Mouse (Mus musculus) G1E-ER4 (cell line): Measurements from ENCODE around the gene Fam222b. TPM values are rescaled to one million over a fixed set of nuclear protein-coding genes. Genes with fewer than 3 reads are reported as not detected.

ENCODE experiments used
- GATA1 ChIP-seq: IDR thresholded peaks from one replicate; pipeline ENCODE4 v1.8.0; 2012; ENCODE audit warnings: low read length, inconsistent platforms
- polyA plus RNA-seq: library from polyadenylated mRNA; stranded (reverse); fragments of >175 nt; gene quantifications from 2 replicates; pipeline ENCODE4 v1.2.3, GENCODE M21; 2012

The Fam222b gene
- polyA plus RNA-seq, 1 experiment = 24.7 TPM

DNA sequence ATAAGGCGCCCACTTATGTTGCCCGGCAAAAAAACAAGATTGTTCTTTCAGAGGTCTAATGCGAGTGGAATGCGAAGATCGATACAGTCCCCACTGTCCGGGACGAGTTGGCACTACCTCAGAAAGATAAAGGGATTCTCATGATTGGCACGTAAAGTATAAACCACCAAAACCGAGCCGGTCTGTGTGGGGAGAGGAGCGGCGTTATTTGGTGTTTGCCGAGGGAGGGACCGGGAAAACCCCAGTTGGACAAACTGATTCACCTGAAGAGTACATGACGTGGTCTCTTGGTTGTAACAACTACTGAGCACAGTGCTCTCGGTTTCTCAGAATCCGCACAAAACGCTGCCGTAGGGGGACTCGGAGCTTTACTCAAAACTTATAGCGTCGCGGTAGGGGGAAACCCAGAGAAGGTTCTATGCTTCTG, 82.5 kb downstream of the Fam222b start:
- no peak for TF ChIP-seq GATA1

- no peak for TF ChIP-seq GATA1
These were observed 83.0 kb downstream of the Fam222b start for GRCm38 (mm10) chr11:78177437-78177836.

DNA sequence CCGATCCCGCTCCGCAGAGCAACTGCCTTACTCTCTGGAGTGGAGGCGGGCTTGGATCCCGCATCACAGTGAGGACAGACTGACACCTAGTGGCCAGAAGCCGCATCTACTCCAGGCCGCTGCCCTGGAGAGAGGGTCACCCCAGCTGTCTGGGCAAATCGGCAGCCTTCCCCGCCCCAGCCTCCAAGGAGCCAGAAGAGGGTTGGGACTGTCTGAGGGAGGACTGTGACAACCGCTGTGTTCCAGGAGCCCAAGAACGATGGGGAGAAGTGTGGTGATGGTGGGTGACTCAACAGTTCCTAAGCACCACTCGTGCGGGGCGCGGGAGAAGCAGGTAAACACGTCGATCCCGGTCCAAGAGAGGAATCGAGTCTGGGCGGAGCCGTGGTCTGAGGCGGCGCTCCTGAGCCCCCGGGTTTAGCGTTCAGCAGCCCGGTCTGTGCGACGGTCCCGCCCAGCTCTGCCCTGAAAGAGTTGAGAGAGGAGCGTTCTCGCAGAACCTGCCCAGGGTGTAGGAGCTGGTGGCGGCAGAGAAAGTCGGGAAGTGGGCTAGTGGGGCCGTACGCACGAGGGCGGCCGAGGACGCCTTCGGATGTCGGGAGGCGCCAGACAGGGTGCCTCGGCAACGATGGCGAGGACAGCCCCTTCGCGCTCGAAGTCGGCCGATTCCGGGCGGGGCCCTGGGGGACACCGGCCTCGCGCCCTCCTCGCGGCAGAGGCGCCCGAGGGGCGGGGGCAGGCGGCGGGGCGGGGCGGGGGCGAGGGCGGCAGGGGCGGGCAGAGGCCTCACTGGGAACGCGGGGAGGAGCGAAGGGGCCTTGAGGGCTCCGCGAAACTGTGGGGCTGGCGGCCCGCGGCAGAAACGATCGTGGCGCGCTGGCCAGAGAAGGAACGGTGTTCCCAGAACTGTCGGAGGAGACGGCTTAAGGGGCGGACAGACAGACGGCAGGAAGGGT, 83.7 kb downstream of the Fam222b start:
- TF ChIP-seq GATA1 = no peak

GRCm38 (mm10) chr11:78178859-78179437, 84.5 kb downstream of the Fam222b start:
- no peak for TF ChIP-seq GATA1

- TF ChIP-seq GATA1 = no peak
These were observed 85.1 kb downstream of the Fam222b start for GRCm38 (mm10) chr11:78179438-78179999.

DNA sequence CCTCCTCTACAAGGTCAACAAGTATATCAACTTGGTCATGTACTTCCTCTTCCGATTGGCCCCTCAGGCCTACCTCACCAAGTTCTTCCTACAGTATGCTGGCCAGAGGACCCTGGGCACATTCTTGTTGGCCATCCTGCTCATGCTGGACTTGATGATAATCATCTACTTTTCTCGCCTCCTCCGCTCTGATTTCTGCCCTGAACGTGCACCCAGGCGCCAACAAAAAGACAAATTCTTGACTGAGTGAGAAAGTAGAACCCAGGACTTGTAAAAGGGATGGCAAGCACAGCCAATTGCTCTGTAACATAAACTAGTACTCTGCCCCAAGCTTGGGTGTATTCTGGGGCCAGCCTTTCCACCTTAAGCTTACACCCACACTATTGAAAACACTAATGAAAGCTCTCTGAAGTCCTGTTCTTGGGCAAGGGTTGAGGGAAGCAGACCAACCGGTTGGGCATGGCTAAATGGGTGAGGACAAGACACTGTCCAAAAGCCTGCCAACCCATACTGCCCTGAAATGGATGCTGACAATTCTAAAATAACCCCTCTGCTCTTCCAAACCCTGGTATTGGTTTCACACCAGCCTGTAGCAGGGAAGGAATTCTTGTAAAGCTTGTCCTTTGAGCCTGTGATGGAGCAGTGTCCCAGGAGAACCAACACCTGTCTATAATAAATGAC, 85.8 kb downstream of the Fam222b start:
- no peak for TF ChIP-seq GATA1

- no peak for TF ChIP-seq GATA1
These were observed 87.4 kb downstream of the Fam222b start for GRCm38 (mm10) chr11:78181830-78182357.

DNA sequence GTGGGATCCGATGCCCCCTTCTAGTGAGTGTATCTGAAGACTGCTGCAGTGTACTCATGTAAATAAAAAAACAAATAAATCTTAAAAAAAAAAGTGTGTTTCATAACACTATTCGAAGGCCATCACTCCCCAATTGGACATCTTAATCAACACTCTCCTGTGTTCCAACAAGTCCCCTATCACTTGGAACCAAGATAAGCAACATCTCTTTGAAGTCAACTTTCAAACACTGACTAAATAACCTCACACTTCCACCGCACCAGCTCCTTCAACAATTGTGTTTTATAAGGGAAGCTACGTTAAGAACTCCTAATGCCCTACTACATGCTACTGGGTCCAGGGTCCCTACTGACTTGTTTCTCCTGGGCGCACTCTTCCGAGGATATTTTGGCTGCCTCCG, 88.0 kb downstream of the Fam222b start:
- TF ChIP-seq GATA1 = no peak

GRCm38 (mm10) chr11:78182961-78183844, 88.7 kb downstream of the Fam222b start, which contains the start of gene Rpl23a:
TSS of gene Rpl23a (minus strand) at chr11:78183584.
- TF ChIP-seq GATA1 = no peak

DNA sequence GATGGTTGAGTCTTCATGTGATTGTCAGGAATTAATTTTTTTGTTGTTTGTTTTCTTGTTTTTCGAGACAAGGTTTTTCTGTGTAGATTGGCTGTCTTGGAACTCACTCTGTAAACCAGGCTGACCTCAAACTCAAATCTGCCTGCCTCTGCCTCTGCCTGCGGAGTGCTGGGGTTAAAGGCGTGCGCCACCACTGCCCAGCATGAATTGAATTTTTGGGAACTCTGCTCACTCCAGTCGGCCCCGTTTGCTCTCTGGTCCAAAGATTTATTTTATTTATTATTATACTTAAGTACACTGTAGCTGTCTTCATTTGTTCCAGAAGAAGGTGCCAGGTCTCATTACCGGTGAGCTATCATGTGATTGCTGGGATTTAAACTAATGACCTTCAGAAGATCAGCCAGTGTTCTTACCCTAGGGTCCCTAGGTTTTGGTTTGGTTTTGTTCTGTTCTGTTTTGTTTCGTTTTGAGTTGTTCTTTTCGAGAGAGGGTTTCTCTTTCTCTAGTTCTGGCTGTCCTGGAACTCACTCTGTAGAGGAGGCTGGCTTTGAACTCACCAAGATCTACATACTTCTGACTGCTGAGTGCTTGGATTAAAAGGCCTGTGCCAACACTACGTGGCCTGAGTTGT, 89.5 kb downstream of the Fam222b start:
- no peak for TF ChIP-seq GATA1

- TF ChIP-seq GATA1 = no peak
These were observed 94.1 kb downstream of the Fam222b start, which contains the start of gene Rab34 for GRCm38 (mm10) chr11:78188331-78189233. TSS of gene Rab34 (plus strand) at chr11:78188430.

DNA sequence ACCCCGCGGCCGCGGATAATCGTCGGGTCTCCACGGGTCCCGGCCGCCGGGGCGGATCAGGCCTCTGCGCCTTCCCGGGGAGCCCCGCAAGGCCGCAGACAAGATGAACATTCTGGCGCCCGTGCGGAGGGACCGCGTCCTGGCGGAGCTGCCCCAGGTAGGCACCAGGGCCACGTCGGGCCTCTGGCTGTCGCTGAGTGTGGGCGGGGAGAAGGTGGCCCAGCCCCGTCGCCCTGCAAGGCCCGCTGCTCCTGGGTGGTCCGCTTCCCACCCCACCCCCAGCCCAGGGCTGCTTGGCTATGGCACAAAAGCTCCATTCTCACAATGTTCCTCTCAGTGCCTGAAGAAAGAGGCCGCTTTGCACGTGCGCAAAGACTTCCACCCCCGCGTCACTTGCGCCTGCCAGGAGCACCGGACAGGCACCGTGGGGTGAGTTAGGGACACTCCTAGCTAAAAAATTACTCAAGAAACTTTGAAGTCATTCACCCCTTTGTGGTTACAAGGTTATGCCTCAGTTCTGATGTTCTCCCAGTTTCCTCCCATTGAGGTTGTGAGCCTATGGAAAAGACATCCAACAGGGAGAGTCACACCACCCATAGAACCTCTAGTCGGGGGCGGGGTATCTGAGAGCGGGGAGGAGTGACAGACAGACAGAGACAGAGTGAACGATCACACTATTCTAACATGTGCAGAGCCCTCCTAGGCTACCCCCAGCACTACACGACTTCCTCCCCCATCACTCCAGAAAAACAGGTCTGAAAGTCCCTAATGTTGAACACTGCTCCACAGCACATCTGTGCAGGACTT, 95.0 kb downstream of the Fam222b start:
- no peak for TF ChIP-seq GATA1
